Mouse (Mus musculus): ENCODE measurements around the gene Utp14b.

DNA sequence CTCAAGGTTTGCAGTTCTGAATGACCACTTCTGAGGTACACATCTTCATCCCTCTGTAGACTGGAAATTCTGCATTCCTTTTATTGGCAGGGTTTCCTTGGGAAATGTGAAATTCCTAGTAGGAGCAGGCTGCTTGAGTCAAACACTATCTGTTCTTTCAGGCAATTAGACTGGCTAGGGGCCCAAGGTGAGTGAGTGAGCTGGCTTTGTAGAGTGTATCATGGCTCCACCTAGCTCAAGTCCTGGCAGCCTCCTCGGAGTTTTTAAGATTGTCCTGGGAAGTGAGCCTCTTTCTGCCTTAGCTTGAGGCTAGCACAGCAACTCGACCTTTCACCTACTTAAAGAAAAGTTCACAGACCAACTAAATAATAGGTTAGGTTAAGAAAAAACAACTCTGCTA lies 1.4 kb upstream of the Utp14b start:
- TF ChIP-seq HCFC1 (IDR thresholded peaks at IDR 0.05; ENCODE audit: borderline replicate concordance, insufficient read depth, low read length) (no peak), ZC3H11A (IDR thresholded peaks at IDR 0.05; ENCODE audit: borderline replicate concordance, low read depth, low read length) (no peak), CHD2 (IDR thresholded peaks at IDR 0.05; ENCODE audit: low read depth, low read length) (no peak), ZNF384 (IDR thresholded peaks at IDR 0.05; ENCODE audit: low read depth, low read length) (no peak)
